Mouse (Mus musculus): ENCODE data around the gene Vti1b. TPM values are rescaled to one million over a fixed set of nuclear protein-coding genes. Genes with fewer than 3 reads are reported as not detected.

The Vti1b gene
- 96.0 TPM for polyA plus RNA-seq (2017; shearing (Covaris generic))

DNA sequence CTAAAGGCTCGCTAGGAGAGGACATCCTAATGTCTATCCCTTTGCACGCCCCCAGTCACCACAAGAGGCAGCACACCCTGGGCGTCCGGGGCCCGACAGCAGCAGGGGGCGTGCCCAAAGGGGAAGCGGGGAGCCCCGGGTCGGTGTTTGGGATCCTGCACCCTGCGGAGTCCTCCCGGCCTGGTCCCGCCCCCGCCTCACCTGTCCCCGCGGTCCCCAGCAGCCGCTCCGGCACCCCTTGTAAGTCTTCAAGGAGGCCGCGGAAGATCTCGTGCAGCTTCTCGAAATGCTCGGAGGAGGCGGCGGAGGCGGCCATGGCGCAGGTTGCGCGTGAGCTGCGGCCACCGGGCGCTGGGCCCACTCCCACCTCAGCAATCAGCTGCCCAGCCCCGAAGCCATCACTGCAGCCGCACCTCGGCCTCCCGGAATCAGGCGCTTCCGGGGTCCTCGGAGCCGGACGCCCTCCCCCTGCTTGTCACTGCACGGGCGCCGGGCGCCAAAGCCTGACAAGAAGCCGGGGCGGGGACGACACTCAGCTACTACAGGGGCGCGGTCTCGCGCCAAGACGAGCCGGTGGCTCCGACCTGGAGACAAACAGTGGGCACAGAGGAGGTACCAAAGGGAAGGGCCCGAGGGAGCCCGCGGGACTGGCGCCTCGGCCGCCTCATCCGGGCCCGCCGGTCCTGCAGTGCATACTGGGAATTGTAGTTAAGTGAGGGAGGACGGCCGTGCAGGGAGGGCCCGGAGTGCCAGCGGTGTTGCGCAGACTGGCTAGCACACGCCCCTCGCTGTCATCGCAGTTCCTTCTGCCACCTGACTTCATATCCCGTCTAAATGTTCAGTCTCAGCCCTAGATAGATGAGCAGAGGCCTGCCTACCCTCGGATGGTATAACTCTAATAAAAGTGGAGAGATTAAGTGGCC, at the start of gene Vti1b:
Vti1b (minus strand) TSS at position 649 of the 923 bp plus-strand sequence.

DNA sequence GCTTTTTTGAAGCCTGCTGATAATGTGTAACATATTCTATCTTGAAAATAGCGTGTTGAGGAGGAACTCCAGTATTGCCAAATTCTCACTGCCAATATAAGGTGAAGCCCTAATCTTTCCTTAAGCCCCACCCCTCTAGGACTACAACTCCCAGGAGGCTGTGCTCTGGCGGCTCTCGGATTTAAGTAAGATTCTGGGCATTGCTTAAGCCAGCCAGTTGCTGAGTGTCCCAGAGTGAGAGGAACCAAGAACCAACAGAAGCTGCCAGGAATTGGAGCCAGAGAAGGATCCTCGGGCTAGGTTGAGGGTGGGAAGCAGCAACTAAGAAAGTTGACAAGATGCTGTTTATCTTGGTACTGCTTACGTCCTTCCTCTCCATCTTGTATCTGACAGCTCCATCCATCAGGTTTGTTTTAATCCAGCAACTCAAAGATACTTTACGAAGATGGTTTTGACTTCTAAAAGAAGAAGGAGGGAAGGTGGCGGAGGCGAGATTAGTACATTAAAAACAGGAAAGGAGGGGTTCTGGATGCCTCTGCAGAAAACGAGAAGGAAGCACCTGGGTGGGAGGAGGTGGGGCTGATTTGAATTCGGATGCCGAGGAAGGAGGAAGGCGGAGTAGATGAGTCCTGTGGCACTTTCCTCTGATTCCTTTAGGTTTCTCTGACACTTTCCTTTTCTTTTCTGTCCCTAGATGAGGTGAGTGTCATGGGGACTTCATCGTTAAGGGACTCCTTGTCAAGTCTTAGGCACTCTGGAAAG, 36.4 kb upstream of the Vti1b start, which contains the start of gene Rdh12:
Rdh12 (plus strand) TSS at position 212 of the 762 bp plus-strand sequence.

DNA sequence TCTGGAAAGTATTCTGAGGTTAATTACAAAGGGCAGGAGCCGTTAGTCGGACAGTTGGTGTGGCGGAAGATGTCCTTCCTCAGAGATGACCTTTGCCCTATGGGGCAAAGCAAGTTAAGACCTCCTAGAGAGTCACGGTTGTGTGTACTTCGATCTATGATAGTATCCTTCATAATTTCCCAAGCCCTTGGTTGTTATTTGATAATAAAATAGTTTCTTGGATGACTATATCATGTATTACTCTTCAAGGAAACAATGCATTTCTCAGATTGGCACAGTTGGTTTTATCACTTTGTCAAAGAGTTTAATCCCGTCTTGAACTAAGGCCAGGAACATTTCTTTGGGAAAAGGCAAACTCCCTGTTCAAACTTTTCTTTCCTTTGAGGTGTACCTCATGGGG, 19.7 kb upstream of the Vti1b start, which contains the start of gene Rdh11:
Rdh11 (minus strand) TSS at position 101 of the 400 bp plus-strand sequence.

DNA sequence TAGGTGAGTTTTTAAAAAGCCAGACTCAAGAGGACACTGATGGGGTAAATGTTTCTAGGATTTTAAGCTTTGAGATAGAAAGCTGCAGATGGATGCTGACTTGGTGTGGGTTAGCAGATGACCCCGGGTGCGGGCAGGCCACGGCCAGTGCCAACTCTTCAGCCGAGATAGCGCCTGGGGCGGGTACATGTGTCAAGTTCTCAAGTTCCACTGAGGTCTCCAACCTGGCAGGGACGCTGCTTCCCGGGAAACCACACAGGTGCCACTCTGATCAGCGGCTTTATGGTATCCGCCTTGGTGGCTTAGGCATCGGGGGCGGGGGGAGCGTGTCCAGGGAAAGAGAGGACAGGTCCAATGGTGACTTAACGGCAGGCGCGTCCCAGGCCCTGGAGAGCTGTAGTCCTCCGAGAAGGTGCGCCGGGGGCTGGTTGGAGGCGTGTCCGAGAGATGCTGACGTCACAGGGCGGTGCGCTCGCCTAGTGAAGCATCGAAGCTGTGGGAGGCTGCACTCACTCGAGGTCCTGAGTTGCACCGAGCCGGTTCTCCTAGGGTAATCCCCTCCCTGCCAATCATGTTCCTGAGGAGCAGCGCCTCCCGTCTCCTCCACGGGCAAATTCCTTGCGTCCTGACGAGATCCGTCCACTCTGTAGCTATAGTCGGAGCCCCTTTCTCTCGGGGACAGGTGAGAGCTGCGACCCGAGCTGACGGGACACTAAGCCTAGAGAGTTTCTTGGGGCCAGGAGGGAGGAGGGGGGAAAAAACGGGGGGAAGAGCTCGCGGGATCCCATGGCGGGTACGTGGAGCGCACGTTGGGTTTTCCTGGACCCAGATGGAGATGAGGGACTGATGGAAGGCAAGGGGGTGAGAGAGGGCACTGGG, 41.9 kb downstream of the Vti1b start, which contains the start of gene Arg2:
Arg2 (plus strand) TSS at position 479 of the 879 bp plus-strand sequence.

Other genes with a start within 250 kb of the Vti1b start
- gene Tmem229b, start 165.0 kb downstream of the Vti1b start, polyA plus RNA-seq (2017; shearing (Covaris generic)) = 74.9 TPM
- not detected for gene Plekhh1, start 143.5 kb downstream of the Vti1b start, polyA plus RNA-seq (2017; shearing (Covaris generic))
- 22.1 TPM for gene Pigh, start 83.0 kb downstream of the Vti1b start, polyA plus RNA-seq (2017; shearing (Covaris generic))
- gene Arg2, start 41.9 kb downstream of the Vti1b start, polyA plus RNA-seq (2017; shearing (Covaris generic)) = 0.58 TPM
- gene Rdh11, start 19.6 kb upstream of the Vti1b start, polyA plus RNA-seq (2017; shearing (Covaris generic)) = 27.6 TPM
- 16.5 TPM for gene Rdh12, start 36.2 kb upstream of the Vti1b start, polyA plus RNA-seq (2017; shearing (Covaris generic))
- gene Zfyve26, start 123.6 kb upstream of the Vti1b start, polyA plus RNA-seq (2017; shearing (Covaris generic)) = 33.3 TPM
- gene Rad51b, start 124.6 kb upstream of the Vti1b start, polyA plus RNA-seq (2017; shearing (Covaris generic)) = 4.1 TPM